Mouse (Mus musculus): Measurements from ENCODE around the gene Gm11127.
"Not testable (repeated sequence)": the region's sequence is repeated elsewhere in the genome, so short reads cannot be mapped to it uniquely, and the experiment has no call there.

- not testable (repeated sequence) for TF ChIP-seq CTCF, POLR2A (IDR thresholded peaks at IDR 0.05; ENCODE audit: extremely low read depth, insufficient read depth, low read length)
These were observed at the start of gene Gm11127 for GRCm38 (mm10) chr17:36058362-36058761.
